Mouse (Mus musculus) testis, adult 2 months (tissue): ENCODE data around the gene Gucd1. TPM values are rescaled to one million over a fixed set of nuclear protein-coding genes. Genes with fewer than 3 reads are reported as not detected.
A peak's percentile ranks its signal among the peaks of the same experiment; 100 is the strongest.

ENCODE experiments used
- H3K27ac ChIP-seq: fragments of 200-500 bp; 2 replicates; pipeline ENCODE4 v1.5.1; 2012; ENCODE audit warnings: low read depth, low read length; ENCODE audit not compliant: control insufficient read depth, insufficient read depth
- H3K27me3 ChIP-seq: fragments of 200-500 bp; 2 replicates; pipeline ENCODE4 v1.6.1; 2012; ENCODE audit warnings: mild to moderate bottlenecking, low read length, moderate library complexity; ENCODE audit not compliant: control insufficient read depth, insufficient read depth
- H3K36me3 ChIP-seq: fragments of 200-500 bp; 2 replicates; pipeline ENCODE4 v1.6.1; 2012; ENCODE audit warnings: mild to moderate bottlenecking, low read length; ENCODE audit not compliant: control insufficient read depth, insufficient read depth
- H3K4me1 ChIP-seq: fragments of 200-500 bp; 2 replicates; pipeline ENCODE4 v1.6.1; 2012; ENCODE audit warnings: low read length; ENCODE audit not compliant: control insufficient read depth, insufficient read depth
- H3K4me3 ChIP-seq: fragments of 200-500 bp; 2 replicates; pipeline ENCODE4 v1.5.1; 2012; ENCODE audit warnings: low read depth, mild to moderate bottlenecking, low read length, moderate library complexity, mixed read lengths; ENCODE audit not compliant: control insufficient read depth
- CTCF ChIP-seq: fragments of 200-500 bp; IDR thresholded peaks from 2 replicates; pipeline ENCODE4 v1.5.1; 2012; ENCODE audit warnings: low read depth, mild to moderate bottlenecking, inconsistent platforms, low read length, moderate library complexity; ENCODE audit not compliant: control insufficient read depth, insufficient read depth, insufficient replicate concordance
- POLR2A ChIP-seq: fragments of 200-500 bp; IDR thresholded peaks from 2 replicates; pipeline ENCODE4 v1.6.1; 2012; ENCODE audit warnings: low read depth, mild to moderate bottlenecking, inconsistent platforms, low read length, moderate library complexity; ENCODE audit not compliant: control insufficient read depth
- polyA plus RNA-seq: library from polyadenylated mRNA; depleted of rRNA; stranded (reverse); fragments of >200 nt; gene quantifications from 2 replicates; pipeline ENCODE4 v1.2.3, GENCODE M21; 2012

The Gucd1 gene
- polyA plus RNA-seq, 1 experiment = 15.1 TPM

DNA sequence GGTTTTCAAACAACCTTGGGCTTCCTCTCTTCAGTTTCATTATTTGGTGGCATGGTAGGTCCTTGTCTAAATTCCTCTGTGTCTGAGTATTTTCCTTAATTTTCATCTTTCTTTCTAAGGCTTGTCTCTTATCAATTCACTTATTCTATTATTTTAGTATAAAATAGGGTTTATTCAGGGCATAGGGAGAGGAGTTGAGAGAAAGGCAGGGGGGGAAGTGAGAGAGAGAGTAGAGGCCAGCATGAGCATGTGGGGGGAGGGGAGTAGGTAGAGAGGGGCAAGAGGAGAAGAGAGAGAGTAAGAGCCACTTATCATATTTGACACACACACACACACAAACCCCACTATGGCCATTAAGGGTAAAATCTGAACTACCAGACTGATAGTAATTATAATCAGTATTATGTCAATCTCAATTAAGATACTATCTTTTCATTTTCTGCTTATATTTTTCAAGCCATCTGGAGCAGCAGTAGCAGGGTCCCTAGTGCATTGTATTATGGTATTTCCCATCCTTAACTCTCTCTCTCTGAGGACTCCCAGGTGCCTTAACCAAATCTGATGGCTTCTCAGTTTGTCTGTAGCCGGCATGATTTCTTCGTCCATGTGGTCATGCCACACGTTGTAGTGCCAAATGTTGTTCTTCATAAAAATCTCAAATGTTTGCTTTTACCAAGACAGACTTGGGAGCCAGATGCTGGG, 26.4 kb downstream of the Gucd1 start:
- Histone ChIP-seq H3K36me3 (no peaks in the 10 kb centered on the region), H3K4me3 (no peak overlapping the region), H3K27me3 (no peaks in the 10 kb centered on the region), H3K27ac (no peak overlapping the region), H3K4me1 (no peaks in the 10 kb centered on the region; the same call in 1 of the 2 replicates)
- TF ChIP-seq CTCF = no peak
- no peak for TF ChIP-seq POLR2A

GRCm38 (mm10) chr10:75490731-75491130, 27.0 kb downstream of the Gucd1 start:
- TF ChIP-seq CTCF (no peak), POLR2A (no peak)
- Histone ChIP-seq H3K4me1 (no peaks in the 10 kb centered on the region; the same call in 1 of the 2 replicates), H3K4me3 (no peak overlapping the region), H3K27me3 (no peaks in the 10 kb centered on the region), H3K36me3 (no peaks in the 10 kb centered on the region), H3K27ac (no peak overlapping the region)

GRCm38 (mm10) chr10:75489522-75489921, 28.2 kb downstream of the Gucd1 start:
- Histone ChIP-seq H3K36me3 (no peaks in the 10 kb centered on the region), H3K4me3 (no peak overlapping the region), H3K27ac (no peak overlapping the region), H3K27me3 (no peaks in the 10 kb centered on the region), H3K4me1 (no peaks in the 10 kb centered on the region)
- no peak for TF ChIP-seq CTCF

DNA sequence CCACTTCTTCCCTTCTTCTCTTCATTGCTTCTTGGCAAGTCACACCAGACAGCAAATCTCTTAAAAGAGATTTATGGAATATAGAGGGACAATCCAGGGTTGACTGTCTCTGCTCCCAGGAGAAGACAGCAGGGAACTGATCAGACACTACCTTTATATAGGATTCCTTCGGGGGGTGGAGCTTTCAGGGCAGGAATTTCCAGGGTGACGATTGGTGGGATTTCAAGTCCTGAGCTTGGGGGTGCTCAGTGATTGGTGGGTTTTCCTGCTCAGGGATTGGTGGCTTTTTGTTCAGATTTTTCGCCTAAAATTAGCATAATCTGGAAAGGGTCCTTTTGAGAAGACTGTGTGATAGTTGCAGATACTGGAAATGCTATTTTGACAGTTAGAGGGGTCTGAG, 30.6 kb downstream of the Gucd1 start:
- Histone ChIP-seq H3K27me3 (no peaks in the 10 kb centered on the region), H3K36me3 (no peaks in the 10 kb centered on the region), H3K4me1 (no peaks in the 10 kb centered on the region), H3K27ac (no peak overlapping the region), H3K4me3 (no peak overlapping the region)
- TF ChIP-seq CTCF (no peak), POLR2A (no peak)

DNA sequence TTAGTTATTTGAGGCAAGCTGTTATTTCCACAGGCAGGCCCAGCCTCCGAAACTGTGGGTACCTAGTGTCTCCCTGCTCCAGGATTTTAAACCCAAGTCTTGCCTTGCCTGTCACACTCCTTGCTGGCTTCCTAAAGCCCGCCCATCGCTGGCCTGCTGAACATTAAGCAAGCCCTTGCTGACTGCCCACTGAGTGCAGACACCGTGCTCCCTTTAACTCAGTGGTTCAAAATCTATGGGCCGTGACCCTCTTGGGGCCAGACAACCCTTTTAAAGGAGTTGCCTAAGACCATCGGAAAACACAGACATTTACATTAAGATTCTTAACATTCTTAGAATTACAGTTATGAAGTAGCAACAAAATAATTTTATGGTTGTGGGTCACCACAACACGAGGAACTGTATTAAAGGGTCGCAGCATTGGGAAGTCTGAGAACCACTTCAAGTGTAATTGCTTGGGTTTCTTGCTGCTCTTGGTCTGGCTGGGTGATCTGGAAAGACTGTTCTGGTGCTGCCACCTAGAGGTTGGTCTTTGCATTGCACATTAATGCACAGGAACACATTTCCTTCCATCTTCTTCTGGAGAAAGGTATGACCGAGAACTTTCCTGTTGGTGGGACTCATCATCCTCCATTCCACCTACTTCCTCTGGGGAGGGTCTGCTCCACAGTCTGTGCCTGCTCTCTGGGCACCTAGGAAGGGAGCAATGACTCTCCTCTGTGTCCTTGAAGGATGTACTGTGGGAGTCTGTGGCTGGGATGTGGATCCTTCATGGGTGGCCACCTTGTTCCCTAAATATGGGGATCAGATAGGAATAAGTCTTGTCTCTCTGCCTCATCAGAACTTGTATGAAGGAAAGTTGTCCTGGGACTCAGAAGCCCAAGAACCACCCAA, 31.4 kb downstream of the Gucd1 start:
- TF ChIP-seq POLR2A (no peak), CTCF (peak; percentile 46; the same call in 1 of the 2 replicates)
- Histone ChIP-seq H3K27me3 (no peaks in the 10 kb centered on the region), H3K4me1 (no peaks in the 10 kb centered on the region), H3K4me3 (no peak overlapping the region), H3K27ac (no peak overlapping the region), H3K36me3 (no peaks in the 10 kb centered on the region)

DNA sequence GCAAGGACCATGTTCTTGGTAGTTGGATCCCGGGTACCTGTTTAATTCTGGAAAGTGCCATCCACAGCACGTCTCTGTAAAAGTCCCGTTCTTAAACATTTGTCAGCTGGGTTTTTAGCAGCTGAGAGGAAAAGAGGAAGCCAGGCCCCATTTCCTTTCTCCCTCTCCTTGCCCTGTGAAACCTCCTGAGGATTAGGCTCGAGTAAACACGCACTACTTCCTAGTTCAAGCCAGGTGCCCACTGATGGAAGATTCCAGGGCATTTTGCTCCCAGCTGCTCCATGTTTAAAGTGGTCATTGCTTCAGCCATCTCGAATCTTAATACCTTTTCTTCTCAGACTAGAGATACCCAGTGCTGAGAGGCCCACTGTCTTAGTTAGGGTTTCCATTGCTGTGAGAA, 33.0 kb downstream of the Gucd1 start:
- TF ChIP-seq POLR2A (no peak), CTCF (no peak)
- H3K36me3 ChIP-seq = no peaks in the 10 kb centered on the region
- no peak overlapping the region for H3K27ac ChIP-seq
- H3K4me1 ChIP-seq = no peaks in the 10 kb centered on the region
- no peak overlapping the region for H3K4me3 ChIP-seq
- no peaks in the 10 kb centered on the region for H3K27me3 ChIP-seq

DNA sequence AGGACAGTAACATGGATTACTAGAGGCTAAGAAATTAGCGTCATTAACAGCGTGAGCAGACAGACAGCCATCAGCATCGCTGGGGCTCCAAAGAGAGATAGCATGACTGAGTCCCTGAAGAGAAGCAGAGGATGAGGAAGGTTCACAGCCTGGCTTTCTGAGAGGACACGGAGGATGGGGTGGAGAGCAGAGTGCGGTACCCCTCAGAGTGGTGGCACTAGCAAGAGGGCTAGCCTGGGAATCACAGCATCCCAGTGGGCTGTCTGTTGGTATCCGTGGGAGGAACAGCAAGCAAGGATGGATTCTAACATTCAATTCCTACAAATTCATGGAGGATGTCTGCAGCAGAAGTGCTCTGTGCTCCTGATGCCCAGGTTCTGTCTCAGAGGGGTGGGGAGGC, 33.7 kb downstream of the Gucd1 start:
- Histone ChIP-seq H3K4me1 (no peaks in the 10 kb centered on the region), H3K4me3 (no peak overlapping the region), H3K27ac (no peak overlapping the region), H3K36me3 (no peaks in the 10 kb centered on the region), H3K27me3 (no peaks in the 10 kb centered on the region)
- TF ChIP-seq POLR2A (no peak), CTCF (no peak)
